Mouse (Mus musculus): Measurements from ENCODE around the gene Vav3.

DNA sequence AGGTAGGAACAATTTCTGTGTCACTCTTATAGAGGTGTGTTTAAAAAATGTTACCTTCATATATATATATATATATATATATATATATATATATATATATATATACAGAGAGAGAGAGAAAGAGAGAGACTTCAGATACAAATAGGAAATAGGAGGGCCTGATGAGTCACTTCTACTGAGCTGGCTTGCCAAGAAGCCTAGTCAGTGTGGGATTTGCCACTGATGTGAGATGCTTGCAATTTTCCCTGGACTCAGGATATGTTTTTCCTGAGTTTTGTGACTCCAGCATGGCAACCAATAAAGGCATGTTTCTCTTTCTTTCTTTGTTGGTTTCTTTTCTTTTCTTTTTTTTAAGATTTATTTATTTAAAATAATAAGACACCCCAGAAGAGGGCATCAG, 374.0 kb downstream of the Vav3 start:
- TF ChIP-seq CTCF (IDR thresholded peaks at IDR 0.05; ENCODE audit: extremely low read depth, insufficient read depth, low read length) (no peak), POLR2A (IDR thresholded peaks at IDR 0.05; ENCODE audit: extremely low read depth, insufficient read depth, low read length) (no peak)

Measured in cortical plate, adult 2 months (tissue).